Mouse (Mus musculus): ENCODE data around the gene Cul9.

DNA sequence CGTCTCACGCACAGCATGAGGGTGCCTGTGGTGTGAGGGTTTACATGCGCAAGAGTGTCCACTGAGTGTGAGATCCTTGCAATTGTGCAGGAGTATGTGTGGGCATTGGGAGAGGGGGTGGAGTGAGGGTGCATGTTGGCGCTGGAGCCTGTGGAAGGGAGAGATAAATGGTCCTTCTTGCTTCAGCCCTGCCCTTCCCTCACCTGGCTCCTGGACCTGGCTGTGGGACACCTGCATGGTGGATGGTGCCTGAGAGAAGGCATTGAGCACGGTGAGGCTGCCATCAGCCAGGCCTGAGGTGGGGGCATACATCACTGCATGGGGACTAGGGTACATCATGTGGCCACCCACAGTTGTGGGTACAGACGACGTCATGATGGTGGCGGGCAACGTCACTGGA is 3.5 kb upstream of the Cul9 start:
- TF ChIP-seq CTCF (conservative IDR thresholded peaks at IDR 0.05; ENCODE audit: low read length) (no peak), NANOG (IDR thresholded peaks at IDR 0.05; ENCODE audit: borderline replicate concordance, low read length) (no peak)
